Mouse (Mus musculus) neural tube, embryonic 10.5 days (tissue): ENCODE data around the gene Fbxl13.
A peak's percentile ranks its signal among the peaks of the same experiment; 100 is the strongest.

Experiments
- DNase-seq: peaks from one replicate; pipeline ENCODE4 v3.0.0-alpha.2; 2017; ENCODE audit warnings: low spot score; ENCODE audit errors: extremely low spot score

Gene Fbxl13

DNA sequence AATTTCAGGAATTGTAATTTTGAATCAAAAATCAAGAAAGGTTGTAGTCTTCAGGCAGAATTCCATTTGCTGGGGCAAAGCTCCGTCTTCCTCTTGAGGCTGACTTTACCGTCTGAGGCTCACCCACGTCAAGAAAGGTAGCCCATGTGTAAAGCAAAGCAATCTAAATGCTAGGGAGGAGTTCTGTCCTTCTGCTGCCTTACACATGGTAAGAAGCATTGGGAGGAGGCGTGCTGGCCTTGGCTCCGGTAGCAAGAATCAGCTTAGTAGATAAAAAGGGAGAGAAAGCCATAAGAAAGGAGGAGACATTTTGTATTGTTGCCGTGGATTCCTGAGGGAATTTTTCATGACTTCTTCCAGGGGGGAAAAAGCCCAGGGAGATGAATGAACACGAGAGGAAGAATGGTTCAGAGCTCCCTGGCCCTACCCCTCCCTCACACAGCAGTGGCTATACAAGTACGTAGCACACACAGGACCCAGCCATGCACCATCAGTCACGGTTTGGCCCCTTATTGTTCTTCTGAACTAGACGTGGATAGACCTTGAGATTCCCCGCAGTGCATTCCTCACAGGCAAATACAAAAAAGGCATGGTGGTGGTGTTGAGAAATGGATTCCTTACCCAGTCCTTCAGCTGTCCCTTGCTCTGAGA lies 118.5 kb downstream of the Fbxl13 start:
- DNase-seq = peak; percentile 21

DNA sequence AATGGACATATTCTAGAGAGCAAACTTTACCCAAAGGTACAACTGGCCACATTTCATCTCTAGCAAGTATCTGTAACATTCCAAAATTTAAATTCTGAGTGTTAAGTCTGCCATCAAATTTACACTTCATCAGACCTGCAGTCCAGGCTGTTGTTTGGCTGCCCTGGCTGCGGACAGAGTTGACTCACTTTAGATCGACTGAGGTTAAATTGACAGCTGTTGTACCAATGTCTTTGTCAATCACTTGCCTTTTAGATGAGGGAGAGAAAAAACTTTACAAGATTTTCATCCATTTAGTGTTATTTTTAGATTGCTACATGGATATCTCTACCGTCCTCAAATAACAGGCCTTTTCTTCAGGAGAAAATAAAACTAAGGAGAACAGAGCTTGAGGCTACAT lies 126.3 kb downstream of the Fbxl13 start:
- no peak for DNase-seq

DNA sequence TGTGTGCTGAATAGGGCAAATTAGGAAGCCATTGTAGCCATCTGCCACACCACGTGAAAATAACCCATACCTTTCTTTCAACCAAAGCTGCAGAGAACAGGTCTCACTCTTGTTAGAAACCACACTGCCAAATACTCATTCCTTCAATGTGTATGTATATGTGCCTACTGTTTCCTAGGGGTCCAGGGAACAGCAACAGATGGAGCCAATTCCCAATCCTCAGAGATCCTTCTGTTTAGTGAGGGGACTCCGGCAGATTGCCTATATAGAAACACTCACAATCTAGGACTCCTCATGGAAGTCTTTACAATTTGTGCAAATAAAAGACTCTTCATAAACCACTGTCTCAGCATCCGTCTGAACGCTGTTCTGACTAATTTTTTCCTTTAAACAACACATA lies 127.2 kb downstream of the Fbxl13 start:
- no peak for DNase-seq

GRCm38 (mm10) chr5:21517562-21517961 lies 127.9 kb downstream of the Fbxl13 start:
- no peak for DNase-seq

DNA sequence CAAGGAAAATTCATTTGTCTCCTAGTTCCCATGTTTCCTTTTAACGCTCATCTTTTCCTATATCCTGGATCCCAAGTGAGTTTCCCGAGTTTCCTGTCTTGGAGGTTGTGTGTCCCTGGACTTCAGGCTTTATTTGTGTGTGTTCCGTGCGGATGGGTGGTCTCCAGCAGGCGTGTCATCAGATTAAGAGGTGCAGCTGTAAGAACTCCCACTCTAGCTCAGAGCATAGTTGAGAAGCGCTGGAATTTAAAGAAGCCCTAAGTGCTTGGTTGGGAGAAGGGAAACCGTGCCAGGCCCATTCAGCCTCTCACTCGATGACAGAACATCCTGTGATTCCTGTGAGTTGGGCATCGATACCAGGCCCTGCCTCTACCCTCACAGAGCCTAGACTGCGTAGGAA lies 132.1 kb downstream of the Fbxl13 start:
- DNase-seq = no peak

DNA sequence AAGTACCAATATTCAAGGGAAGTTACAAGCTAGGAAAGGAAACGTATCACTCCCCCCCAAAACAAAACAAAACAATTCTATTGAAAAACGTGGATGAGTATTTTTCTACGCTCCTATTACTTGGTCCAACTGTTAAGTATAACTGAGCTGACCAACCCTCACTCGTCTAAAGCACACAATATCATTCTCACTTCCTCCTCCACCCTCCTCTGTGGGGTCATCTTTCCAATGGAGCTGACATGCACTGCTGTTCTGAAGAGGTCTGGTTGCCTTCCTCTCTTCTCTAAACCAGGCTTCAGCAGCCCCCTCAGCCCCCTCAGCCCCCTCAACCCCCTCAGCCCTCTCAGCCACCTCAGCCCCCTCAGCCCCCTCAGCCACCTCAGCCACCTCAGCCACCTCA lies 135.6 kb downstream of the Fbxl13 start:
- no peak for DNase-seq

GRCm38 (mm10) chr5:21506887-21507286 lies 138.5 kb downstream of the Fbxl13 start:
- DNase-seq = no peak

DNA sequence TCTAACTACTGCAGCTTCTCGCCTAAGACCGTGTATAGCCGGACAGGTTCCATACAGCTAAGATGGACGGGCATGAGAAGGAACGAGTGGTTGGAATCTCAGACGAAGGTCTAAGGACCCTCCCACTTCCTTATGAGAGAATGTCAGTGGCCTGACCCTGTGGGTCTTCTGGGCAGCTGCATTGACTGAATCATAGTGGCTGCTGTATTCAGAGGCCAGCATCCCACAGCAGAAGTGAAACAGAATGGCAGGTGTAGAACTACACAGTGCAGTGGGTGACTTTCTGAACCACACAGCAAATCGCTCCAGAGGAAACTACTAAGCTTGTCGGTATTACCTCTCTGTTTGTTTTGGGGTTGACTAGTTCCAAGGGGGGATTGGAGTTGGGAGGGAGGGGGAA lies 140.3 kb downstream of the Fbxl13 start:
- DNase-seq = no peak

GRCm38 (mm10) chr5:21502936-21503610 lies 142.4 kb downstream of the Fbxl13 start:
- DNase-seq = no peak

DNA sequence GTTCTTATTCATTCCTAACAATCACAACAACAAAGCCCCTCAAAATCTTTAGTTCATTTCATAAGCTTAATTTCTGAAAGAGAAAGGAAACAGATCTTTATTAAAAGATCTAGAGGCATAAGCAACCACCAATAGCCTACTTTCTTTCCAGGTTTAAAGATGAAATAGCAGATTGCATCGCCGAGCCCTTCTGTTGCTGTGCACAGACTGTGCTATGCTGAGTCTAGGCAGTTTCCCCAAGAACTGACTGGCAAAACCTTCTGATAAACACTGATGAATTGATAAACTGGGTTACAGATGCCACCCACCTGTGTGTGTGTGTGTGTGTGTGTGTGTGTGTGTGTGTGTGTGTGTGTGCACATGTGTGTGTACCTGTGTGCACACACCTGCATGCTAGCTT lies 144.5 kb downstream of the Fbxl13 start:
- no peak for DNase-seq

GRCm38 (mm10) chr5:21500133-21500532 lies 145.3 kb downstream of the Fbxl13 start:
- no peak for DNase-seq

- DNase-seq = no peak
These were observed 146.5 kb downstream of the Fbxl13 start for GRCm38 (mm10) chr5:21498925-21499324.

DNA sequence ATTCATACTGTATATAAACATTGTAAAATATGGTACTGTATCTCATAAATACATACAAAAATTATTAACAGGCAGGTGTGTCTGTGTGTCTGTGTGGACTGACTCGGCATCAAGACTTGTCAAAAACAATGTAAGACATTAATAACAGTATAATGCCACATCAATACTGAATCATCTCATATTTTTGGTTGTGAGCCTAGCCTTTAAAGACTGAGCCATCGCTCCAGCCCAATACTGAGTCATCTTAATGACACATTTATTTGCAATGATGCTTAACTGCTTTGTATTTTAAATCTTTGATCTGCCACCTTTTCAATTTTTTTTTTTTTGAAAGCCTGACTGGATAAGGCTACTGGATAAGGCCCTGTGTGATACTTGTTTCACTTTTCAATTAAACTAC lies 146.9 kb downstream of the Fbxl13 start:
- no peak for DNase-seq

DNA sequence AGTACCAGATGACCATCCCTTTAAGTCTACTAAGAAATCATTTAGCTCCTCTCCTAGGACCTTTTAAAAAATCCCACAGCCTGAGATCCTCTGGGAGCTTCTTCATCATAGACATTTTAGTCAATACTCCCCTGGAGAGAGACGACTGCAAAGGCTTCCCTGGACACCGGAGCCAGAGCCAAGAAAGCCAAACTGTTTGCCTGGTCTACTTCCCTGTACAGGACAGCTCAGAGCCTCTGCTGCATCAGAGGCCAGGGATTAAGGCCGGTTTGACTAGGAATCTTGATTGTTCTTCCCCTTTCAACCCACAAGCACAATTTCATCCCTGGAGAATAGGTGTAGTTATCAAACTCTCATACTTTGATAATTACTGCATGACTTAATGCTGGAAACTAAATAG lies 148.6 kb downstream of the Fbxl13 start:
- DNase-seq = no peak

DNA sequence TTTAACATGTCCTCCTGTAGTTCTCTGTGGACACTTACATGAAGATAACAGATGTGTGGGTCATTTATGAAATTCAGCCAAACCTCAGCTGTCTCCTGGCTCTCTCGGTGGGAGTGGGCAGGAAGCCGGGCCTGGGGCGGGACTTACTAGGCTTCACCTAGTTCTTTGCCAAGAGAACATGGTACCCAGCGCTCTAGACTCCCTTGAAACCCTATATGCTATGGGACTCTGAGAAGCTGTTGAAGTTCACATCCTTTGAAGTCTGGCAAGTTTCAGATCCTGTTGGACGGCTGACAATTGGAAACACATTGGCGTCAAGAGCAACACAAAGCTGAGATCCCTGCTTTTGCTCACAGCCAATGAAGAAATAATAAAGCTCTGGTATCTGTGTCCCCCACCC lies 149.1 kb downstream of the Fbxl13 start:
- DNase-seq = no peak

- no peak for DNase-seq
These were observed 150.7 kb downstream of the Fbxl13 start for GRCm38 (mm10) chr5:21494781-21495180.

GRCm38 (mm10) chr5:21493294-21493999 lies 152.0 kb downstream of the Fbxl13 start:
- DNase-seq = no peak

- DNase-seq = no peak
These were observed 153.2 kb downstream of the Fbxl13 start for GRCm38 (mm10) chr5:21492213-21492612.

- DNase-seq = no peak
These were observed 154.0 kb downstream of the Fbxl13 start for GRCm38 (mm10) chr5:21491469-21491868.

- DNase-seq = no peak
These were observed 156.3 kb downstream of the Fbxl13 start for GRCm38 (mm10) chr5:21489135-21489534.

GRCm38 (mm10) chr5:21488506-21488905 lies 156.9 kb downstream of the Fbxl13 start:
- no peak for DNase-seq

- DNase-seq = no peak
These were observed 157.7 kb downstream of the Fbxl13 start for GRCm38 (mm10) chr5:21487716-21488115.

DNA sequence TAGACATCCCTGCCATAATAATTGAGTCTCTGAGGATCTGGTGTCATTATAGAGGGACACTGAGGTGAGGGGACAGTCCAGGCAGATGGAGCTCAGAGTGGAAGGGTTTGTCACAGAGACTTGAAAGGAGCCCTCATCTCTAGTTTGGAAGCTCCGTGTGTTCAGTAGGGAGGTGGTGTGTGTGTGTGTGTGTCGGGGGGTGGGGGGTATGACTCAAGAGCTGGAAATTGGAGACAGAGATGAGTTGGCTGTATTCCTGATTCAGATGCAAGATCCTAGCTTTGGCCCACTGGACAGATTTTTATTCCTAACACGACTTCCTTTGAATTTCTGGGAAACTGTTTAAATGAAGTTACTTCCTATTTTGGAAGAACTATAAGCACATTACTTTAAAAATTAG lies 158.1 kb downstream of the Fbxl13 start:
- no peak for DNase-seq
